Mouse (Mus musculus): ENCODE measurements around the gene Cplane1. TPM values are rescaled to one million over a fixed set of nuclear protein-coding genes. Genes with fewer than 3 reads are reported as not detected.
A peak's percentile ranks its signal among the peaks of the same experiment; 100 is the strongest.

Cplane1 gene
- total and polyA plus RNA-seq, 3 experiments = 2.9 to 6.3 TPM; not detected in 1

DNA sequence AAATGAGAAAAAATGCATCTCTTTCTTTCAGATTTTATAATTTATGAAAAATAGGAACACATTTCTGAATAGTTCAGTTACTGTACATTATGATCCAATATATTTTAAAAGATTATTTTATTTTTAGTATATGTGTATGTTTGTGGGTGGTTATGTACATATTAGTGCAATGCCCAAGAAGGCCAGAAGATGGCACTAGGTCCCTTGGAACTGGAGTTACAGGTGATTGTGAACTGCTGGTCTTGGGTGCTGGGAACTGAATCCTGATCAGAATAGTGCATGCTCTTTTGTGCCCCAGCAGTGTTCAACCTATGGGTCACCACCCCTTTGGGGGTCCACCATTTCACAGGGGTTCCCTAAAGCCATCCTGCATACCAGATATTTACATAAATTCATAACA, 31.4 kb downstream of the Cplane1 start:
- Histone ChIP-seq H3K4me3 (ENCODE audit: control insufficient read depth in 1 of 2, insufficient read depth in 1 of 2, low read depth in 2 of 2, low read length in 2 of 2) (no peak overlapping the region), H3K9me3 (replicated peaks; ENCODE audit: insufficient read depth, low read length) (no peaks in the 10 kb centered on the region), H3K79me2 (ENCODE audit: control insufficient read depth, insufficient read depth, low read length, poor library complexity) (no peaks in the 10 kb centered on the region), H3K27ac (ENCODE audit: control insufficient read depth, low read depth, low read length) (no peak overlapping the region), H3K36me3 (ENCODE audit: control insufficient read depth in 1 of 2, insufficient read depth in 2 of 2, low read length in 2 of 2) (no peaks in the 10 kb centered on the region; a peak in 1 of 4 replicates), H3K27me3 (ENCODE audit: control insufficient read depth in 1 of 2, insufficient read depth in 2 of 2, low read length in 2 of 2) (no peaks in the 10 kb centered on the region), H3K9ac (ENCODE audit: control insufficient read depth, low read depth, low read length, poor library complexity, severe bottlenecking) (no peak overlapping the region), H3K4me1 (ENCODE audit: control insufficient read depth in 1 of 2, insufficient read depth in 2 of 2, low read length in 2 of 2) (no peaks in the 10 kb centered on the region)
- TF ChIP-seq CTCF (IDR thresholded peaks at IDR 0.05 in 2 of 3, conservative IDR thresholded peaks at IDR 0.05 in 1 of 3; ENCODE audit: control insufficient read depth in 1 of 3, insufficient read depth in 1 of 3, low read depth in 2 of 3, low read length in 3 of 3, poor library complexity in 1 of 3, severe bottlenecking in 1 of 3) (peak; percentile 56 to 87 (median 68)), ZC3H11A (IDR thresholded peaks at IDR 0.05; ENCODE audit: low read depth, low read length) (peak; percentile 80), SMC3 (IDR thresholded peaks at IDR 0.05; ENCODE audit: low read depth, low read length) (peak; percentile 86), HCFC1 (IDR thresholded peaks at IDR 0.05; ENCODE audit: low read depth, low read length) (no peak), RAD21 (IDR thresholded peaks at IDR 0.05; ENCODE audit: low read depth, low read length) (peak; percentile 93), TAL1 (IDR thresholded peaks at IDR 0.05; ENCODE audit: low read length) (no peak), BHLHE40 (IDR thresholded peaks at IDR 0.05; ENCODE audit: borderline replicate concordance, low read depth, low read length) (0 out of 2 replicates have a peak, but pooled peaks have one; percentile 4)
- DNase-seq (ENCODE audit: low read depth, low spot score) = peak; percentile 73

DNA sequence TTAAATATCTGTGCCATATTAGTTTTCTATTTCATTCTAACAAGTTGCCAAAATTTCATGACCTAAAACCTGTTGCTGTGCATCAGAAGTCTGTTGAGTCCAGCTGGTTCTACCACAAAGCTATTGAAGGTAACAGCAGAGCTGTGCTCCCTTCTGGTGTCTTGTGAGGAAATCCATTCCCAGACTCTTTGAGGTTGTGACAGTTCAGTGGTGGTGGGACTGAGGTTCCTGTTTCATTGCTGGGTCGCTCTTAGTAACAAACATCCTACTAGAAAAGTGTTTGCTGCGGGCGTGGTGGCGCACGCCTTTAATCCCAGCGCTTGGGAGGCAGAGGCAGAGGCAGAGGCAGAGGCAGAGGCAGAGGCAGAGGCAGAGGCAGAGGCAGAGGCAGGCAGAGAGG, 39.5 kb downstream of the Cplane1 start:
- Histone ChIP-seq H3K9me3 (replicated peaks; ENCODE audit: insufficient read depth, low read length) (no peaks in the 10 kb centered on the region), H3K9ac (ENCODE audit: control insufficient read depth, low read depth, low read length, poor library complexity, severe bottlenecking) (no peak overlapping the region), H3K79me2 (ENCODE audit: control insufficient read depth, insufficient read depth, low read length, poor library complexity) (no peaks in the 10 kb centered on the region), H3K27me3 (ENCODE audit: control insufficient read depth in 1 of 2, insufficient read depth in 2 of 2, low read length in 2 of 2) (no peaks in the 10 kb centered on the region), H3K36me3 (ENCODE audit: control insufficient read depth in 1 of 2, insufficient read depth in 2 of 2, low read length in 2 of 2) (no peaks in the 10 kb centered on the region; a peak in 1 of 4 replicates), H3K27ac (ENCODE audit: control insufficient read depth, low read depth, low read length) (no peak overlapping the region), H3K4me1 (ENCODE audit: control insufficient read depth in 1 of 2, insufficient read depth in 2 of 2, low read length in 2 of 2) (no peaks in the 10 kb centered on the region), H3K4me3 (ENCODE audit: control insufficient read depth in 1 of 2, insufficient read depth in 1 of 2, low read depth in 2 of 2, low read length in 2 of 2) (no peak overlapping the region)
- TF ChIP-seq TAL1 (IDR thresholded peaks at IDR 0.05; ENCODE audit: low read length) (no peak), CHD1 (IDR thresholded peaks at IDR 0.05; ENCODE audit: low read depth, low read length) (no peak), POLR2AphosphoS5 (IDR thresholded peaks at IDR 0.05; ENCODE audit: borderline replicate concordance, low read depth, low read length) (no peak), GABPA (IDR thresholded peaks at IDR 0.05; ENCODE audit: low read depth, low read length) (no peak), MAFK (IDR thresholded peaks at IDR 0.05; ENCODE audit: borderline replicate concordance, low read depth, low read length) (no peak), MAX (IDR thresholded peaks at IDR 0.05; ENCODE audit: low read length) (no peak)
- no peak for DNase-seq (ENCODE audit: low read depth, low spot score)

DNA sequence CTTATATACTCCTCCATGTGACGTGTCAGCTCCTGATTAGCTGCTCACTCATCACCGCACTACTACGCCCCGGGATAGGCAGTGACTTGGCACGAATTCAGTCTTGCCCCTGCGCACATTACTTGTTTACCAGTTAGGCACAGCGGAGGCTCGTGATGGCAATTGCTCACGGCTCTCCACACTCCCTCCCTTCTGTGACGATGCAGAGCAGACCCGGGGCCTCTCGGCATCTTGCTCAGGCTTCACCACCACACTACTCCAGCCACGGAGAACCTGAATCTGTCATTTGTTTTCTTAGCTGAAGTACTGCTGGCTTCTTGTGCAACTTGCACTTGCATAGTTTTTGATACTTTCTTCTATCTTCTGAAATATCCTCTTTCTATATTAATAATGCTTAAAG, 45.9 kb downstream of the Cplane1 start:
- DNase-seq (ENCODE audit: low read depth, low spot score) = no peak
- no peaks in the 10 kb centered on the region for H3K36me3 ChIP-seq (ENCODE audit: control insufficient read depth in 1 of 2, insufficient read depth in 2 of 2, low read length in 2 of 2)
- H3K79me2 ChIP-seq (ENCODE audit: control insufficient read depth, insufficient read depth, low read length, poor library complexity) = no peaks in the 10 kb centered on the region
- H3K27me3 ChIP-seq (ENCODE audit: control insufficient read depth in 1 of 2, insufficient read depth in 2 of 2, low read length in 2 of 2) = no peaks in the 10 kb centered on the region
- no peak overlapping the region for H3K27ac ChIP-seq (ENCODE audit: control insufficient read depth, low read depth, low read length)
- H3K4me1 ChIP-seq (ENCODE audit: control insufficient read depth in 1 of 2, insufficient read depth in 2 of 2, low read length in 2 of 2) = no peaks in the 10 kb centered on the region
- TF ChIP-seq MEF2A (IDR thresholded peaks at IDR 0.05; ENCODE audit: extremely low read depth, insufficient replicate concordance, low read depth, low read length, poor library complexity, severe bottlenecking) (no peak), RAD21 (IDR thresholded peaks at IDR 0.05; ENCODE audit: low read depth, low read length) (no peak), MYC (IDR thresholded peaks at IDR 0.05; ENCODE audit: low read depth, low read length) (no peak), E2F4 (IDR thresholded peaks at IDR 0.05; ENCODE audit: borderline replicate concordance, low read depth, low read length) (no peak), CHD1 (IDR thresholded peaks at IDR 0.05; ENCODE audit: low read depth, low read length) (no peak), MXI1 (IDR thresholded peaks at IDR 0.05; ENCODE audit: low read depth, low read length) (no peak), GABPA (IDR thresholded peaks at IDR 0.05; ENCODE audit: low read depth, low read length) (no peak), USF1 (IDR thresholded peaks at IDR 0.05; ENCODE audit: low read depth, low read length) (no peak), ZMIZ1 (IDR thresholded peaks at IDR 0.05; ENCODE audit: low read depth, low read length) (no peak), HCFC1 (IDR thresholded peaks at IDR 0.05; ENCODE audit: low read depth, low read length) (no peak), JUND (IDR thresholded peaks at IDR 0.05; ENCODE audit: low read depth, low read length) (no peak), MAFK (IDR thresholded peaks at IDR 0.05; ENCODE audit: borderline replicate concordance, low read depth, low read length) (no peak), MAZ (IDR thresholded peaks at IDR 0.05; ENCODE audit: low read depth, low read length) (no peak), RCOR1 (IDR thresholded peaks at IDR 0.05; ENCODE audit: low read depth, low read length) (no peak), ZKSCAN1 (IDR thresholded peaks at IDR 0.05; ENCODE audit: low read depth, low read length) (no peak), BHLHE40 (IDR thresholded peaks at IDR 0.05; ENCODE audit: borderline replicate concordance, low read depth, low read length) (no peak), ETS1 (IDR thresholded peaks at IDR 0.05; ENCODE audit: low read depth, low read length) (no peak)
- no peak overlapping the region for H3K9ac ChIP-seq (ENCODE audit: control insufficient read depth, low read depth, low read length, poor library complexity, severe bottlenecking)
- no peak overlapping the region for H3K4me3 ChIP-seq (ENCODE audit: control insufficient read depth in 1 of 2, insufficient read depth in 1 of 2, low read depth in 2 of 2, low read length in 2 of 2)
- no peaks in the 10 kb centered on the region for H3K9me3 ChIP-seq (replicated peaks; ENCODE audit: insufficient read depth, low read length)

All from MEL (cell line).